In the genomic region with DNA sequence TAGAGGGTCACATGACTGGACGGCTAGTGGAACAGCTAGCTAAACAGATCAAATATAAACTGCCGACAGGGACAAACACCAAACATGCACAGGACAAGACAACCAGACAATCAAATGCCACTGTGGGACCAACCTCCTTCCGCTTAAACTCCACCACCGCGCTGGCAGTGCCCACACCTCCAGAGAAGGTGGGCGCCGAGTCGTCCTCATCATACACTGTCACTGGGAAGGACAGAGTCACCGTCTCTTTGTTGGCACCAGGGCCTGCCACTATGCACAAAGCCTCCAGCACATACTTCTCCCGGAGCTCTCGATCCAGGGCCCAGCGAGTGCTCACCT, we compare ENCODE assay signal across 12 mouse cellular contexts. TPM values are rescaled to one million over a fixed set of nuclear protein-coding genes. Genes with fewer than 3 reads are reported as not detected.
DNase-seq lines count a peak whose midpoint lies in the region; ATAC-seq and TF ChIP-seq lines count a peak whose summit lies in the region.
"Had no signal": no experiment of that assay in that cellular context is flagged by ENCODE, and none has a peak within 500 bp of the region (broad histone marks: within the 10 kb centered on the region; RNA-seq: fewer than 3 reads in every experiment).

No protein-coding gene starts in this region.

- no peak overlapping the region for H3K9ac ChIP-seq in intestine, embryonic 15.5 days
- no peak overlapping the region for H3K9ac ChIP-seq in intestine, embryonic 16.5 days (ENCODE audit: low read depth, low read length)
- no peak overlapping the region for H3K9ac ChIP-seq in stomach, embryonic 14.5 days (replicated peaks; ENCODE audit: low read depth, low read length)
- no peak overlapping the region for H3K9ac ChIP-seq in stomach, postnatal 0 days (ENCODE audit: low read length)
- H3K9ac ChIP-seq: liver, embryonic 15.5 days; stomach, embryonic 15.5 days had no signal

- WGBS in intestine, embryonic 15.5 days: 75% methylated on average over 12 of the region's 12 CpGs
- 74% methylated on average over 12 of the region's 12 CpGs for WGBS in intestine, embryonic 16.5 days
- 79% methylated on average over 12 of the region's 12 CpGs for WGBS in stomach, embryonic 14.5 days
- WGBS in stomach, postnatal 0 days: 70% methylated on average over 12 of the region's 12 CpGs

- no peaks in the 10 kb centered on the region for H3K36me3 ChIP-seq in intestine, embryonic 15.5 days
- no peaks in the 10 kb centered on the region for H3K36me3 ChIP-seq in intestine, embryonic 16.5 days (ENCODE audit: control insufficient read depth, insufficient read depth, low read length)
- H3K36me3 ChIP-seq in stomach, embryonic 14.5 days (ENCODE audit: control insufficient read depth, insufficient read depth, low read length): no peaks in the 10 kb centered on the region
- no peaks in the 10 kb centered on the region for H3K36me3 ChIP-seq in stomach, postnatal 0 days (ENCODE audit: control insufficient read depth, insufficient read depth, low read length)
- H3K36me3 ChIP-seq: liver, embryonic 15.5 days; stomach, embryonic 15.5 days had no signal

- peak; percentile 8 for DNase-seq in cerebellum, adult 9-10 months
- DNase-seq in cerebellum, adult 8-10 months: no peak
- no peak for DNase-seq in stomach, postnatal 0 days (ENCODE audit: low spot score)
- DNase-seq in left cerebral cortex, adult 9 months (ENCODE audit: low spot score in 2 of 2): no peak
- DNase-seq in frontal cortex, postnatal 14 days (ENCODE audit: low spot score in 2 of 2): no peak

- ATAC-seq in intestine, embryonic 15.5 days: peak; percentile 13; the same call in 1 of the 2 replicates
- ATAC-seq in intestine, embryonic 16.5 days: no peak; the same call in 1 of the 2 replicates
- 0 out of 2 replicates have a peak, but pooled peaks have one; percentile 17 for ATAC-seq in stomach, embryonic 14.5 days (ENCODE audit: insufficient number of reproducible peaks, insufficient read depth, low FRiP score, low read depth)
- no peak for ATAC-seq in stomach, postnatal 0 days (ENCODE audit: low FRiP score, low TSS enrichment)

- no peaks in the 10 kb centered on the region for H3K9me3 ChIP-seq in intestine, embryonic 15.5 days
- no peaks in the 10 kb centered on the region for H3K9me3 ChIP-seq in intestine, embryonic 16.5 days (ENCODE audit: control insufficient read depth, low read length)
- H3K9me3 ChIP-seq in stomach, embryonic 14.5 days (ENCODE audit: control insufficient read depth, low read depth, low read length): no peaks in the 10 kb centered on the region
- no peaks in the 10 kb centered on the region for H3K9me3 ChIP-seq in stomach, postnatal 0 days (ENCODE audit: control insufficient read depth, low read length)
- H3K9me3 ChIP-seq: liver, embryonic 15.5 days; stomach, embryonic 15.5 days had no signal

- H3K4me2 ChIP-seq in intestine, embryonic 15.5 days (replicated peaks): 0 out of 2 replicates have a peak overlapping the region, but pooled peaks have one; percentile 12
- H3K4me2 ChIP-seq in intestine, embryonic 16.5 days (ENCODE audit: low read depth, low read length): no peak overlapping the region
- no peak overlapping the region for H3K4me2 ChIP-seq in stomach, embryonic 14.5 days (replicated peaks; ENCODE audit: low read depth, low read length)
- no peak overlapping the region for H3K4me2 ChIP-seq in stomach, postnatal 0 days (replicated peaks; ENCODE audit: low read depth)
- H3K4me2 ChIP-seq: liver, embryonic 15.5 days; stomach, embryonic 15.5 days had no signal

- no peak overlapping the region for H3K4me3 ChIP-seq in intestine, embryonic 15.5 days (replicated peaks)
- no peak overlapping the region for H3K4me3 ChIP-seq in intestine, embryonic 16.5 days (ENCODE audit: low read length)
- no peak overlapping the region for H3K4me3 ChIP-seq in stomach, embryonic 14.5 days (ENCODE audit: low read depth, low read length)
- no peak overlapping the region for H3K4me3 ChIP-seq in stomach, postnatal 0 days (ENCODE audit: low read depth, low read length)
- H3K4me3 ChIP-seq: heart, adult 2 months; layer of hippocampus, adult 2 months; liver, embryonic 15.5 days; stomach, embryonic 15.5 days had no signal

- H3K27ac ChIP-seq in intestine, embryonic 15.5 days: no peak overlapping the region
- H3K27ac ChIP-seq in intestine, embryonic 16.5 days (ENCODE audit: low read length): no peak overlapping the region
- H3K27ac ChIP-seq in stomach, embryonic 14.5 days (ENCODE audit: low read length): no peak overlapping the region
- no peak overlapping the region for H3K27ac ChIP-seq in stomach, postnatal 0 days (replicated peaks)
- H3K27ac ChIP-seq: heart, adult 2 months; layer of hippocampus, adult 2 months; liver, embryonic 15.5 days; stomach, embryonic 15.5 days had no signal

- no peak for TF ChIP-seq CTCF in stomach, postnatal 0 days (IDR thresholded peaks at IDR 0.05; ENCODE audit: low read depth)

- no peaks in the 10 kb centered on the region for H3K27me3 ChIP-seq in intestine, embryonic 15.5 days (replicated peaks)
- H3K27me3 ChIP-seq in intestine, embryonic 16.5 days (replicated peaks; ENCODE audit: control insufficient read depth, insufficient read depth, low read length): no peaks in the 10 kb centered on the region
- H3K27me3 ChIP-seq in stomach, embryonic 14.5 days (ENCODE audit: control insufficient read depth, insufficient read depth, low read length): no peaks in the 10 kb centered on the region
- no peaks in the 10 kb centered on the region for H3K27me3 ChIP-seq in stomach, postnatal 0 days (ENCODE audit: control insufficient read depth, insufficient read depth, low read length)
- H3K27me3 ChIP-seq: liver, embryonic 15.5 days; stomach, embryonic 15.5 days had no signal

- peaks cover 10% of the 10 kb centered on the region for H3K4me1 ChIP-seq in intestine, embryonic 15.5 days (replicated peaks)
- peaks cover 6% of the 10 kb centered on the region; the same call in 1 of the 2 replicates for H3K4me1 ChIP-seq in intestine, embryonic 16.5 days (ENCODE audit: control insufficient read depth, insufficient read depth, low read length)
- H3K4me1 ChIP-seq in stomach, embryonic 14.5 days (ENCODE audit: control insufficient read depth, insufficient read depth, low read length): no peaks in the 10 kb centered on the region; the same call in 1 of the 2 replicates
- no peaks in the 10 kb centered on the region for H3K4me1 ChIP-seq in stomach, postnatal 0 days (replicated peaks; ENCODE audit: control insufficient read depth, insufficient read depth)

- TF ChIP-seq EP300 in stomach, postnatal 0 days (optimal IDR thresholded peaks at IDR 0.05): no peak

RNA-seq across cellular contexts. Expression of a gene that starts 17.5 kb away (rescaled TPM):
- 14.7 and 16.7 TPM in 2 replicates for polyA plus RNA-seq in intestine, embryonic 15.5 days (2015; fragmentation: Nextera tagmentation; extraction: Ambion mirVana)
- 11.0 and 12.3 TPM in 2 replicates for polyA plus RNA-seq in intestine, embryonic 16.5 days (2015; fragmentation: Nextera tagmentation; extraction: Ambion mirVana)
- 15.0 and 16.0 TPM in 2 replicates for polyA plus RNA-seq in stomach, embryonic 14.5 days (2014; fragmentation: Nextera tagmentation; extraction: Ambion mirVana)
- 5.0 and 5.5 TPM in 2 replicates for polyA plus RNA-seq in stomach, postnatal 0 days (2015; fragmentation: Nextera tagmentation; extraction: Ambion mirVana)

RNA-seq across cellular contexts. Expression of a gene that starts 41.1 kb away (rescaled TPM):
- 10.4 and 12.1 TPM in 2 replicates for polyA plus RNA-seq in intestine, embryonic 15.5 days (2015; fragmentation: Nextera tagmentation; extraction: Ambion mirVana)
- polyA plus RNA-seq in intestine, embryonic 16.5 days (2015; fragmentation: Nextera tagmentation; extraction: Ambion mirVana): 8.6 and 9.3 TPM in 2 replicates
- polyA plus RNA-seq in stomach, embryonic 14.5 days (2014; fragmentation: Nextera tagmentation; extraction: Ambion mirVana): 15.1 and 18.5 TPM in 2 replicates
- 10.0 and 10.5 TPM in 2 replicates for polyA plus RNA-seq in stomach, postnatal 0 days (2015; fragmentation: Nextera tagmentation; extraction: Ambion mirVana)

Comparison
In these comparisons a context has a peak if more than half of its experiments do, and no peak if none do; other contexts are left out.
1. ATAC-seq: peak in intestine, embryonic 15.5 days (single experiment) and stomach, embryonic 14.5 days (single experiment); none in intestine, embryonic 16.5 days (single experiment) and stomach, postnatal 0 days (single experiment).